Mouse (Mus musculus) layer of hippocampus, adult 2 months (tissue): ENCODE results near the gene Itpr3. TPM values are rescaled to one million over a fixed set of nuclear protein-coding genes. Genes with fewer than 3 reads are reported as not detected.

ENCODE experiments used
- DNase-seq, 2 experiments: peaks; one replicate each; pipeline ENCODE4 v3.0.0; 2022; ENCODE audit warnings: low spot score in 2 of 2
- H3K27ac ChIP-seq: fragments of 200-600 bp; 2 replicates; pipeline ENCODE4 v1.8.1; 2022
- H3K4me3 ChIP-seq: fragments of 200-600 bp; 2 replicates; pipeline ENCODE4 v1.8.1; 2022; ENCODE audit warnings: mild to moderate bottlenecking
- CTCF ChIP-seq: fragments of 200-600 bp; conservative IDR thresholded peaks from 2 replicates; pipeline ENCODE4 v1.8.1; 2022; ENCODE audit warnings: antibody characterized with exemption, mild to moderate bottlenecking, moderate library complexity
- total RNA-seq, 2 experiments: library from RNA; stranded (reverse); gene quantifications; 2 replicates each; pipeline ENCODE4 v1.2.3; 2021

Gene Itpr3
- total RNA-seq, 2 experiments from 2014 or later, result 2.6 to 3.6 TPM

DNA sequence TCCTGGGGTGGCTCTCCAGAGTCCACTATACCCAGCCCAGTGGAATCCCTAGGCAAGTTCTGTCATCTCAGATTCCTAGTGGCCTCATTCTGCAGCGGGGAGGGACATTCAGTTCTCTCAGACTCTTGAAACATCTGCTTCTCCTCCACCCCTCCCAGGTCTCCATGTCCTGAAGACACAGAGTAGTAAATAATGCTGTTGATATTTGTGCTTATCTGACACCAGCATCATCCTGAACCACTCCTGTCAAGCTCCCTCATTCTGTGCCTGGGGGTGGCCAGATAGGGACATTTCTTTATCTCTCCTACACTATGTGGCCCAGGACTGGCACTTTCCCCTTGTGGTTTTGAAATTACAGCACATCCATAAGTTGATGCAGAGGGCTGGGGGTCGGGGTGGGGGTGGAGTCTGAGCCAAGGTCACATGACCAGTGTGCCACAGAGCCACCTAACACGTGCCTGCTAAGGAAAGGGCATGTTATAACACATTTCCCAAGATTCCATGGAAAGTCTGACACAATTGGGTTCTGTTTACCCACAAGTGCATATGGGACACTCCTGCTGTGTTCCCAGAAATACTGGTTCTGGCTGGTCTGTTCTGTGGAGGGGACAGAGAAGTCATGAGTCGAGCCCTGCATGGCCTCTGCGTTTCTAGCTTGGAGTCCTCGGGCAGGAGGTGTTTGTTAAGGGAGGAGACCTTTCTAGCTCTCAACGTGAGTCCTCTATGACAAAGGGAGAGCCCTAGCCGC lies 96.0 kb downstream of the Itpr3 start:
- Histone ChIP-seq H3K4me3 (no peak overlapping the region), H3K27ac (peak overlapping the region; percentile 82; the same call in 1 of the 2 replicates)
- TF ChIP-seq CTCF, result no peak
- DNase-seq, result no peak

DNA sequence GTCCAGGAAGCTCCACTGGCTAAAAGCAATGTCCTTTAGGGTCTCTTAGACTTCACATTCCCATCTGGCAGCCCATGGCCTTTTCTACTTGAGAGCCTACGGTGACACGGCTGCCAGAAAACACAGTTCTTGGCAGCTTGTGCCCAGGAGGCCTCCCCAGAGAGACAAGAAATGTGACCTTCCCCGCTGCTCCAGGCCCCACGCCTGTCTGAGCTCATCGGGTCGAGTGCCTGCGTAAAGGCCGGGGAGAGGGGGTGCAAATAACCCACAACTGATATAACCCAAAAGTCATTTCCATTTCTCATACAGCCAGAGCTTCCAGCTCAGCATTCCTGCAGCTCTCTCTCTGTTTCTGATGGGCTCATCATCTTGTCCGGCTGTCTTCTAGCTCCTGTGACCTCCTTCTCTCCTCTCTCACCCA lies 96.7 kb downstream of the Itpr3 start:
- Histone ChIP-seq H3K4me3 (no peak overlapping the region), H3K27ac (peak overlapping the region; percentile 82)
- no peak for DNase-seq
- TF ChIP-seq CTCF, result no peak

DNA sequence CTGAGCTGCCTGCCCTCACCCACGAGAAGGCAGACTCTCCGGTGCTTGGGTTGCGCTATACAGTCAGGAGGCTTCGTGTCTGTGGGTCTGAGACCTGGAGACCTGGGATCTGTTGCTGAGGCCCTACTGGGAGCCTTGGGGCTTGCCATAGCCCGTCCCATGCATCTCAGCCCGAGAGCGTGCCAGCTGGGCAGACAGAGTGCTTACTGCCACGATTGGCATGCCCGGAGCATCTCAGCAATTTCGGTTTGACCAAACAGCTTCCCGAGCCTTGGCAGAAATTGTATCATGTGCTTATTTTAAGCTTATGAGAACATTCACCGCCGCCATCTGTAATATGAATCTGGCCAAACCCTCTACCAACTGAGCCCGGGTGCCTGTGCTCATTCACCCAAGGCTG lies 97.2 kb downstream of the Itpr3 start:
- peak; percentile 46 to 56 for DNase-seq
- H3K4me3 ChIP-seq, result no peak overlapping the region
- peak overlapping the region; percentile 82 for H3K27ac ChIP-seq
- TF ChIP-seq CTCF, result no peak

DNA sequence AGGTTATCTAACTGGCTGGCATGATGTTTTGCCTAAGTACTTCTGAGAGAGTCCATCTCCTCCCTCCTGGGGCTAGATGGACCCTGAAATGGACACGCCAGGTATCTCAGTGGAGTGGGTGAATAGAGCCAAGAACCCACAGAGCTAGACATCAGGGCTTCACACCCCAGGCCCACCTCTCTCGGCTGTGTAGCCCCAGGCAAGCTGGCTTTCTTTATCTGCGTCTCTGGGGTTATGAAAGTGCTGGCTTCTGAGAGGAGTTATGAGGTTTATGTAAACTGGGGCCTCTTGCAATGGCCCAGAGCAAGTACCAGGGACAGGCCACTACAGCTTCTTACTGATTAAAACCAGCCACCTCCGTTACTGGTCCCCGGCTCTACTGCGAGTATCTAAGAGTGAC lies 97.8 kb downstream of the Itpr3 start:
- no peak for DNase-seq
- no peak for TF ChIP-seq CTCF
- H3K27ac ChIP-seq, result peak overlapping the region; percentile 82
- H3K4me3 ChIP-seq, result no peak overlapping the region

DNA sequence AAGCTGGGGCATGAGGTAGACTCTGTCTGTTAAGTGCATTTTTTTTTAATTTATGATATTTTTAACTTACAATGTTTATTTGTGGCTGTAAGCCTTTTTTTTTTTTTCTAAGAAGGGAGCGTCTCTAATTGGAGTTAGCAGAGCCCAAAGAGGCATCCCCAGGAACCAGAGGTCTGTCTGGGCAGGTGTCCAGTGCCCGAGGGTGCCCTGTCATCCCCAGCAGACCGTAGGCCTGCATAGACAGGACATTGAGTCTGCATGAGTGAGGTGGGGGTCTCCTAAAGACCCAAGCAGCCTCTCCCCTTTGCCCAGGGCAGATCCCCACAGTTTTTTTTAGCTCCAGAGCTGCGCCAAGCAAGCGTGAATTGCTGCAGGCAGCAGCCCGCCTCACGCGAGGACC lies 98.6 kb downstream of the Itpr3 start:
- no peak for TF ChIP-seq CTCF
- Histone ChIP-seq H3K4me3 (no peak overlapping the region), H3K27ac (no peak overlapping the region)
- no peak for DNase-seq

DNA sequence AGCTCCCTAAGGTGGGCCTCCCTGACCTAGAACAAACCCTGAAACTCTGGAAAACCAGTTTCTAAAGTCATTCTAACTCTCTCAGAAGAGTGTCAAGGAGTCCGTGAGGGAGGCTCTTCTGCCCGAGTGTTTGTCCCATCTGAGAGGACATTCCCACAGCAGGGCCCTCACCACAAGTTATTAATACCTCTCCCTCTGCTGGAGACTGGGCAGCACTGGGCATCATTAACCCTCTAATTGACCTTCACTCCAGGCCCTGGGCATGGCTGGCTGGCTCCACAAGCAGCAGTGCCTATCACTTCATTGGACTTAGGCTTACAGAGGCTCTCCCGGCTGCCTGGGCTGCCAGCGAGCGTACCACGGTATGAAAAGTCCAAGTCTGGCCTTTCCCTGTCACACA lies 101.3 kb downstream of the Itpr3 start:
- no peak for DNase-seq
- Histone ChIP-seq H3K27ac (no peak overlapping the region), H3K4me3 (no peak overlapping the region)
- no peak for TF ChIP-seq CTCF

DNA sequence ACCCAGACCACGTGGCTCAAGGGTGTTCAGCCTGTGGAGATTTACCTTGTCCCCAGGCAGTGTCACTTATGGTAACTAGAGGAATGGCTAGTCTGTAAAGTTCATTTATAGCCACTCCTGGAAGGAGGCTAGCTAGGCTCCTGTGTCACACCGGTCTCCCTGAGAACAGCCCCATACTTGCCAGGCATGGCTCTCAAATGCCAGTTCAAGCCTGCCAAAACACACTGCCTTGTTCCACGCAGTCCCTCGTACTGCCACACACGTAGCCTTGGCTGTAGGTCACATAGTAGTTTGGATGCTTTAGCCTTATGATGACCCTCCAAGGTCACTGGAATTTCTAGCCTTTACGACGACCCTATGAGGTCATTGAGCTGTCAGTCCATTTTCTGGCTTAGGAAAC lies 102.1 kb downstream of the Itpr3 start:
- Histone ChIP-seq H3K4me3 (no peak overlapping the region), H3K27ac (no peak overlapping the region)
- no peak for DNase-seq
- no peak for TF ChIP-seq CTCF

DNA sequence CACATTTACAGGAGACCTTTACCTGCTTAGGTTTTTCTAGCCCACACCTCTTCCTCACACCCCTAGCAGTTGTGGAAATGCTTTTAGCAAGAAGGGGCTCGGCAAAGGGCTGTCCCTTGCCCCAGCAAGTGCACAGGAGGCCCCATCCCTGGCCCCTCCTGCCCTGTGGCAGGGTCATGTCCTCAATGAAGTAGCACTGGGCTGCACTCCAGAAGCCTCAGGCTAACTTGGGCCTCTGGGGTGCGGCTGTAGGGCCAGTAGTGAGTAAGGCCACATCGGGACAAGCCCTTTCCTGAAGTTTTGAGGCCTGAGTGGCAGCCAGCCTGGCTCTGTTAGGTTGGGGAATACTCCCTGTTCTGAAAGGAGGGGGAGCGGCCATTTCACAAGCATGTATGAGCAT lies 103.8 kb downstream of the Itpr3 start:
- Histone ChIP-seq H3K4me3 (no peak overlapping the region), H3K27ac (no peak overlapping the region)
- DNase-seq, result no peak
- no peak for TF ChIP-seq CTCF

DNA sequence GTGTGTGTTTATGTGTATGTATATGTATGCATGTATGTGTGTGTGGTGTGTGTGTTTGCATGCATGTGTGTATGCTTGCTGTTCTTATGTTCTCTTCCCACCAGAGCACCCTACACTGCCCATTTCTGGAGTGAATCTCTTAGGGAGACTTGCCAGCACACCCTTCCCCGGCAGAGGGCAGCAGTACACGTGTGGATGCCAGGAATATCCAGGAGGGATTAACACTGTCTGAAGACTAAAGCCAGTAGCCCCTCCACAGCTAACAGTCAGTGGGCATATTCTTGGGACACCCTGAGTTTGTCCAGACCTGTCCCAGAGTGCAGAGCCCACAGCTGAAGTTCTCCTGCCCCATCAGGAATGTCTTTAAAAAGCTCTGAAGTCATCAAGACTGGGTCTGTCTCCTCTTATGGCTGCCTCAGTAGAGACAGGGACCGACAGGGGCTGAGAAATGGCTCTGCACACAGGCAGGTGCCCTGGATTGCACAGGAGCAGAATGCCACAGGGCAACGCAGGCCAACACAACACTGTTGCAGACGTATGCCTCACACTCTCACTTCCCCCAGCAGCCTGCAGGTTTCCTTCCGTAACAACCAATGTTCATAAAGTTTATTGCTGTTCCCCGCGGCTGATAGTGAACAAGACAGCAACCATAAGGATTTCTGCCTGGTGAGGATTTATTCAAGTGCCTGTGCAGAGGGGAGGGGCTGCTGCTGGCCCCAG lies 108.1 kb downstream of the Itpr3 start:
- Histone ChIP-seq H3K4me3 (no peak overlapping the region), H3K27ac (no peak overlapping the region)
- peak; percentile 44 to 58 for DNase-seq
- peak; percentile 80 for TF ChIP-seq CTCF

DNA sequence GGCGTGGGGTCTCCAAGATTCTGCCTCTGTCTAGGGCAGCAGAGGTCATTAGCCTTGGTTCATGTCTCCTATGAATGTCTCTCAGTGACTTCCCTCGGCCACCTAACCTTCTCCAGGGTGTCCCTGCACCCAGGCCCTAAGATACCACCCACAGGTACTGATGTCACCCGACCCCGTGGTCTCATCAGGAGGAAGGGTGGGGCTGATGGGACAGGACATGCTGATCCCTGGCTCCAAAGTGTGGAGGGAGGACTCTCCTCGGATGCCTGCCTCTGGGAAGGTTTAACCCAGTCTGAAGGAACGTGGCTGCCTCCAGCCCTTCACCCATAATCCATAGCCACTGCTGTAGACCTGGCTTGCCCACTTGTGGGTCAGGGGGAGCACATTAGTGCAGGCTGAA lies 109.8 kb downstream of the Itpr3 start:
- no peak overlapping the region for H3K4me3 ChIP-seq
- no peak for TF ChIP-seq CTCF
- DNase-seq, result no peak

DNA sequence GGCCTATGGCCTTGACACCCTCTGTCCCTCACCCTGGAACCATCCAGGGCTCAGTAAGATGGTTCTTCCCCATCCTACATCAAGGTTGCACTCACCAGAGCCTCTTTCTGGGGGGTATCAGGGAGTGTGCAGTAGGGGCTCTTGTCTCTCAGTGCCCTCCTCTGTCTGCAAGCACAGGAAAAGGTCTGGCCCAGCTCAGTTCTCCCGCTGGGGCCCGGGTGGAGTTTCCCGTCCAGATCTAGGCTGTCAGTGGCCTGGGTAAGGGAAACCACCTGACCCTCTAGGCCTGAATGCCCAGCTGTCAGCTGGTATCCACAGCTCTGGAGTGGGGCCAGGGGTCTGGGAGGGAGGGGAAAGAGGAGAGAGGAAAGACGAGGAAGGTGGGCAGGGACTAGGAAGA lies 110.4 kb downstream of the Itpr3 start, which contains the start of gene Ip6k3:
TSS of gene Ip6k3 (minus strand) at position 251 of the 400 bp plus-strand sequence.
- no peak for TF ChIP-seq CTCF
- Histone ChIP-seq H3K4me3 (no peak within 1 kb of the TSS), H3K27ac (no peak within 1 kb of the TSS)
- DNase-seq, result no peak

More for the DNA sequence above, 109.8 kb downstream of the Itpr3 start:
- H3K27ac ChIP-seq, result no peak overlapping the region

DNA sequence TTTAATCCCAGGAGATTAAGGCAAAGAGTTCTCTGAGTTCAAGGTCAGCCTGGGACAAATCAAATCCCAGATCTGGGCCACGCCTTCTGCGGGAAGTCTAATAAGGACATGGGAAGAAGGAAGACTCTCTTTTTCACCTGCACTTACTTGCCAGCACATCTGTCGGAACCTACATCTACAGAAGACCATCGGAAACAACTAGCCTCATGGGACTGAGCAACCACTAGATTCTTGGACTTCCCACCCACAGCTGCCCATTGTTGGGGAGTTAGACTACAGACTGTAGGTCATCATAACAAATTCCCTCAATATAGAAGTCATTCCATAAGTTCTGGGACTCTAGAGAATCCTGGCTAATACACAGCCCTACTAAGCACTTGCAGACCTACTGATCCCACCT lies 111.5 kb downstream of the Itpr3 start:
- Histone ChIP-seq H3K4me3 (no peak overlapping the region), H3K27ac (no peak overlapping the region)
- DNase-seq, result no peak
- no peak for TF ChIP-seq CTCF

DNA sequence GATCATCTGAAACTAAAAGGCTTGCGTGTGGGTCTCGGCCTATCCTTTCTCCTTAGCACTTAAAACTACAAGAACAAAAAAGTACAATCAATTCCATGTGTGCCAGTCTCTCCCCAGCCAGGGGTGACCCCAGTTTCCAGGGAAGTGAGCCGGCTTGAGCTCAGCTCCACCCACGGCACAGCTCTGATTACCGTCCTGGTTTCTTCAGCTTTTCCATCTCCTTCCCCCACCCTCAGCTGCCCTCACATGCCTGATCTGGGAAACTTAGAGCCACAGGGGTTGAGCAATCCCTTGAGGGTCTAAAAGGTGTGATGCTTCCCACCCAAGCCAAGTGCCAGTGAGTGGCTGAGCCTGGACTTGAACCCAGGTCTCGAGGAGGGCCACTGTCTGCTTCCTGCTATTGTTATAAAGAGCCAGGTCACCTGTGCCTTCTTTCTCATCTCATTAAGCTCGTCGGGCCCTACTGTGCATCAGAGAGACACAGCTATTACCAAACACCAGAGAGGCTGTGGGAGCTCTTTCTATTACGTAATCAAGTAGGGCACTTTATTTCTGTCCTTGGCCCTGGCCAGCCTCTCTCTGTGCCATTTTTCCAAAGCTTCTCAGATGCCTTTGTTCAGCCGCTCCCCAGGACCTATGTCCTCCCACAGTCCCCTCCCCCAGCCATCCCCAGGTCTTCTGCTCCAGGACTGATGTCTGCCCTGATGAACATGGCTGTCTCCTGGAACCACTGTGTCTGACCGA lies 113.0 kb downstream of the Itpr3 start:
- no peak overlapping the region for H3K27ac ChIP-seq
- no peak for TF ChIP-seq CTCF
- no peak for DNase-seq
- H3K4me3 ChIP-seq, result no peak overlapping the region
